Mouse (Mus musculus) bone marrow, adult 2 months (tissue): ENCODE results near the gene Gm42906. TPM values are rescaled to one million over a fixed set of nuclear protein-coding genes. Genes with fewer than 3 reads are reported as not detected.

Experiments used
- H3K27ac ChIP-seq: fragments of 200-500 bp; 2 replicates; pipeline ENCODE4 v1.5.1; 2012; ENCODE audit warnings: low read depth, mild to moderate bottlenecking, control low read depth, inconsistent platforms, low read length; ENCODE audit not compliant: control insufficient read depth, poor library complexity, insufficient read depth
- H3K4me1 ChIP-seq: fragments of 200-500 bp; 2 replicates; pipeline ENCODE4 v1.6.1; 2011; ENCODE audit warnings: low read length; ENCODE audit not compliant: control insufficient read depth, insufficient read depth
- H3K4me3 ChIP-seq: fragments of 200-500 bp; replicated peaks from 2 replicates; pipeline ENCODE3; 2011; ENCODE audit warnings: mild to moderate bottlenecking, low read depth, low read length, control low read depth; ENCODE audit not compliant: control insufficient read depth
- CTCF ChIP-seq: fragments of 200-500 bp; IDR thresholded peaks from 2 replicates; pipeline ENCODE4 v1.5.1; 2011; ENCODE audit warnings: low read length, control low read depth; ENCODE audit not compliant: control insufficient read depth, insufficient read depth
- POLR2A ChIP-seq: fragments of 200-500 bp; IDR thresholded peaks from 2 replicates; pipeline ENCODE4 v1.6.1; 2011; ENCODE audit warnings: low read depth, mild to moderate bottlenecking, control low read depth, low read length, borderline replicate concordance; ENCODE audit not compliant: control insufficient read depth
- WGBS: fragments of 180-500 bp; shearing (Covaris S2); methylation state at CpG from one replicate; pipeline ENCODE4 v1.1.7; 2018; 5-methylcytosine and 5-hydroxymethylcytosine counted together
- polyA plus RNA-seq: library from polyadenylated mRNA; stranded (reverse); fragments of >200 nt; gene quantifications from 2 replicates; pipeline ENCODE4 v1.2.4, GENCODE M21; 2011; ENCODE audit warnings: low replicate concordance; ENCODE audit not compliant: missing spikeins, insufficient read depth, insufficient read length

Gene Gm42906
- polyA plus RNA-seq, 1 experiment: not detected

DNA sequence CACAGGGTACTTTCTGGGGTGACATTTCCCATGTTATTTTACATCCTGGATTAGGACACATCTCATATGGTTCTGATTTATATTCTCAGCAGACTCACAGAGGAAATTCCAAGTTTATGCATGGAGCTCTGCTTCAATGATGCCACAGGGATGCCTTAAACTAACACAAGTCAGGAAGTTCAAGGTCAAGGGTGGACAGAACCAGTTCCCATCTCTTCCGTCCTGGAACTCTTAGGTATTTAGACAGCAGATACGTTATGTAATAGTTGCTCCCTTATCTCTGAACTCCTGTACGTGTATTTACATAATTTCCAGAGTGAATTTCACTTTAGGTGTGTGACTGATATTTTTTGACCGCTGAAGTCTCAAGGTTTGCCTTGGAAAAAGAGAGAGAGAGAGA, 324.7 kb downstream of the Gm42906 start:
- no peak overlapping the region for H3K4me3 ChIP-seq
- H3K4me1 ChIP-seq: no peaks in the 10 kb centered on the region
- TF ChIP-seq CTCF (no peak), POLR2A (no peak)
- H3K27ac ChIP-seq: no peak overlapping the region
- 66% methylated on average over 4 of the region's 4 CpGs for WGBS

DNA sequence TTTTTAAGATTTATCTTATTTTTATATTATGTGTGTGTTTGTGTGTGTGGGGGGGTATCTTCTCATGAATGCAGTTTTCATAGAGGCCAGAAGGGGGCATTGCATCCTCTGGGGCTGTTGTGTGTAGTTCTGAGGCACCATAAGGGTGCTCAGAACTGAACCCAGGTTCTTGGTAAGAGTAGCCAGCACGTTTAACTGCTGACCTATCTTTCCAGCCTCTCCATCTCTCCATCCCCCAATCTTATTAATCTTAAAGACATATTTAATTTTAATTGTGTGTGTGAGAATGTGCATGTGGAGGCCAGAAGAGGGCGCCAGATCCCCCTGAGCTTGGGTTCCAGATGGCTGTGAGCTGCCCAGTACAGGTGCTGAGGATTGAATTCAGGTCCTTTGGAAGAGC, 325.7 kb downstream of the Gm42906 start:
- Histone ChIP-seq H3K4me1 (no peaks in the 10 kb centered on the region), H3K4me3 (no peak overlapping the region), H3K27ac (no peak overlapping the region)
- TF ChIP-seq CTCF (peak; percentile 24; the same call in 1 of the 2 replicates), POLR2A (no peak)
- WGBS: 65% methylated on average over 2 of the region's 2 CpGs

DNA sequence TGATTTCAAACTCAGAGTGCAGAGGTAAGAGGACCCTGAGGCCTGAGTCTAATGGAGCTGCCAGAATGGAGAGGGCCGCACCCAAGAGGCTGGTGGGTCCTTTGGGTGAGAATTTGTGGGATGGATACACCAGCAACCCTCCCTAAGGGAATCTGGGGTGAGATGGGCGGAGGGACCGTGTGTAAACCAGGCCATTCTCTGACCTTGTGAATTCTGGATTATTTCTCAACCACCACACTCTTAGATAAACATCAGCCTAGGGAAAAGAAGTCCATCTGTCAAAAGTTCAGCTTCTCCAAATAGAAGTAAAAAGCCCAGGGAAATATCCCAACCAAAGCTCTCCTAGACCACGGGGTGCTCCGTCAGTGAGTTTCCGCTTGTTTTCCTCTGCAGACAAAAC, 332.0 kb downstream of the Gm42906 start:
- no peak for TF ChIP-seq CTCF
- TF ChIP-seq POLR2A: no peak
- no peak overlapping the region for H3K4me3 ChIP-seq
- H3K27ac ChIP-seq: no peak overlapping the region
- 86% methylated on average over 6 of the region's 6 CpGs for WGBS
- no peaks in the 10 kb centered on the region for H3K4me1 ChIP-seq

DNA sequence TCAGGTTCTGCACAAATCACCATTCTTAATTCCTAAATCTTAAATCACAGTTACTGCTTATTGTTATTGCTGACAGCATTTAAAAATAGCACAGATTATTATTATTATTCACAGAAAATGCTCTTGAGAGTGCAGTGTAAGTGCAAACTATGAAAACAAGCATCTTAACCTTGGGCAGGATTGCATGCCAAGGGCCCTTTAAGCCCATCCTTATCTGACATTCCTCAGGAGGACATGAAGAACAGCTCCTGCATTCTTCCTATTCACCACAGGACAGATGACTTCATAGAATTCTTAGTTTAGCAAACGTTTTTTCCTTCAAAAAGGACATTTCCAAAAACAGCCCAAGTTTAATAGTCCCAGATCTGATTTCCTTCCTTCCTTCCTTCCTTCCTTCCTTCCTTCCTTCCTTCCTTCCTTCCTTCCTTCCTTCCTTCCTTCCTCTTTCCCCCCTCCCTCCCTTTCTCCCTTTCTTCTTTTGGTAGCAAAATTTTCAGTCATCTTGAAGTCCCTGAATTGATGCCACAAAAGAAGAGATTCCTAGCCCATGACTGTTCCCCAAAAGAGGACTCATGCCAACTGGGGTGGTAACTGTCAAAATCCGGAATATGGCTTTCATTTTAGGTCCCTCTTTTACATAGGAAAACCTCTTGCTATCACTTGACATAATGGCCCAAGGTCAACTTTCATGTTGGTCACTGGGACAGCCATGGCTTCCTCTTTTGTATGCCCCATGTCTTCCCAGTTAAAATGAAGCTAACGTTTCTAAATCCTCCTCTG, 334.9 kb downstream of the Gm42906 start:
- H3K27ac ChIP-seq: no peak overlapping the region
- no peak overlapping the region for H3K4me3 ChIP-seq
- H3K4me1 ChIP-seq: no peaks in the 10 kb centered on the region
- TF ChIP-seq CTCF: no peak
- no peak for TF ChIP-seq POLR2A
- 60% methylated on average over 3 of the region's 3 CpGs for WGBS

DNA sequence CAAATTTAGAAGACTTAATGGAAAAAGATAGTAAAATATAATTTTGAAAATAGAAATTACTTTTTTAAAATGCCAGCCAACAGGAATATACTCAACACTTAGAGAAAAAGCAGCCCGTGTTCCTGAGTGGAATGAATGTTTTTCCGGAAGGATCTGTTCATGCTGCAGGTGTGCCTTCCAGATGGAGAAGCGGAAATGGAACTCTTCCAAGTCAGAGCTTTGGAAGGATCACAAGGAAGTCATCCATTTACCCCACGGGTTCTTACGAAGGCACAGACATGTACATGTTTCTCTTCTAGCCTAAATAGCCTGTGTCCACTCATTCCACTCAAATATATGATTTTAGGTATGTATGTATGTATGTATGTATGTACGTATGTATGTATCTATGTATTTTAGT, 337.0 kb downstream of the Gm42906 start:
- Histone ChIP-seq H3K27ac (no peak overlapping the region), H3K4me3 (no peak overlapping the region), H3K4me1 (no peaks in the 10 kb centered on the region)
- 79% methylated on average over 6 of the region's 6 CpGs for WGBS
- no peak for TF ChIP-seq CTCF
- no peak for TF ChIP-seq POLR2A

DNA sequence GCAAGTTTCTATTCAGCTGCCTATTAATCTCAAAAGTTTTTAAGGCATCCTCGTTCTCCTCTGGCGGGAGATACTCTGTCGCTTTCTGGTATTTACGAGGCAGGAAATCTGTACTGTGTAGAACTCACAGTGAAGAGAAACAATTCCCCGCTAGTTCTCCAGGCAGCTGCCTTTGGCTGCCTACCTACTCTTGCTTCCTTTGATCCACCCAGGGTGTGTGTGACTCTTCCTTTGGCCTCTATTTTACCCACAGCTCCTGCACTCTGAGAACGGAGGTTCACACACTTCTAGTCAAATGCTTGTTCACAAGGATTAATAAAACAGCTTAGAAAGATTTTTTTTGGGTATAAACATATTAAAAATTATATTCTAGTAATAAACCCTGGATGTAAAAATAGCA, 338.8 kb downstream of the Gm42906 start:
- Histone ChIP-seq H3K4me3 (no peak overlapping the region), H3K4me1 (no peaks in the 10 kb centered on the region), H3K27ac (no peak overlapping the region)
- TF ChIP-seq CTCF: no peak
- no peak for TF ChIP-seq POLR2A
- 79% methylated on average over 6 of the region's 6 CpGs for WGBS

DNA sequence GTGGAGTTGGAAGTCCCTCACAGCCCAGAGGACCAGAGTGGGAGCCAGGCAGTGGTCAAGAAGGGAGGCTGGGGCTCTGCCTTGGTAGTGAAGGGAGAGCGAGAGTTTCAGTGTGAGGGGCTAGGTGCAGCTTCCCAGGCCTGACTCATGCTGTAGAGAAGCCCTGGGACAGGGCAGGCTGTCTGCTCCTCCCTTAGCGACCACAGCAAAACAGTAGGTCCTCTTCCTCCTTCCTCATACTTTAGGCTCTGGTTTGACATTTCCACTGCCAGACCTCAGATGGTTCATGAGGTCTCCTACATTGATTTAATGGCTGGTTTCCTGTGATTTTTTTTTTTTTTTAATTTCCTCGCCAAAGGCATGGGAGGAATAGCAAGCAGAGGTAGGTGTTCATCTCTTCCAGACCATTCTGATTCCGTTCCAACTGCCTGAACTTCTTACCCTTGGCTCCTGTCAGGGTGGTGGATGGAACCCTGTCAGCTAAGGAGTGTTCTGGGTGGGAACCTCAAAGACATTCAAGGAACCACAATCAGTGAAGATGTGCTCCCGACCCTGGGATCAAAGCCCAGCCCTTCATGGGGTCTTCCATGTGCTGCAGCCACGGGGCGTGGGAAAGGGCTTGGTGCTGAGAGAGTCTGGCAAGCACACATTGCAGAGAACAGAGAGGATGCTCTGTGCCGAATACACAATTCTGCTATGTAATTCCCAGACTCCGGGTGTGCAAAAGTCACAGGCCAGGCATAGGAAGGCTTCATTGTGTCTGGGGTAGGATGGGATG, 341.3 kb downstream of the Gm42906 start:
- no peaks in the 10 kb centered on the region for H3K4me1 ChIP-seq

DNA sequence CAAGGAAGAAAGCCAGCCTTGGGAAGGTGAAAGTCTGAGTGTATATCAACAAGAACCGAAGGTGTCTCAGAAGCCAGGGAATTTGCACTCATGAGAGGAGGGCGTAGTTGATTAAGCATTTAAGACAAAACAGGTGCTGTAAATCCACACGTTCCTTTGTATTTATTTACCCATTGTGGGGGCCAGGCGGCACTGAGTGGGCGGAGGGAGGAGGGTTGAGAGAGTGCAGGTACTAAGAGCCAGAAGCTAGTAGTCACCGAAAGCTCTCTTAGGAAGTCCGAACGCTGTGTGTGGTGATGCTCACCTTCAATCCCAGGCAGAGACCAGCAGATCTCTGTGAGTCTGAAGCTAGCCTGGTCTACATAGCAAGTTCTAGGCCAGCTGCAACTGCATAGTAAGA, 342.2 kb downstream of the Gm42906 start:
- 86% methylated on average over 8 of the region's 8 CpGs for WGBS
- no peak for TF ChIP-seq CTCF
- TF ChIP-seq POLR2A: no peak
- H3K4me3 ChIP-seq: no peak overlapping the region

More for the DNA sequence above, 341.3 kb downstream of the Gm42906 start:
- H3K4me3 ChIP-seq: no peak overlapping the region
- H3K27ac ChIP-seq: no peak overlapping the region; the same call in 1 of the 2 replicates
- 56% methylated on average over 9 of the region's 9 CpGs for WGBS
- no peak for TF ChIP-seq POLR2A
- no peak for TF ChIP-seq CTCF

DNA sequence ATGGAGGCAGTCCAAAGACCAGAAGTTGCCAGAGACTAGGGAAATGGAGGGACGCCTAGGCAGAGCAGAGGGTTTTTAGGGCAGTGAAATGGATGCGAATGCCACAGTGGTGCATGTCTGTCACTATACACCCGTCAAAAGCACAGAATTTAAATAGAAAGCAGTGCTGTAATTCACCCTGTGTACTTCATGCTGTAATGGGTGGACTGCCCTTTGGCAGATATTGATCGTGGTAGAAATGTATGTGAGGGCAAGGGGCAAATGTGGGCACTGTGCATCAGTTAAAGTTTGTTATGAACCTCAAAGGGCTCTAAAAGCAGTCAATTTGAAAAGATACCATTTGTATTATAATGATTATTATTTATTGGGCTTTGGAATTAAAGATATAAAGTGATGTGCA, 347.7 kb downstream of the Gm42906 start:
- H3K27ac ChIP-seq: no peak overlapping the region
- WGBS: 79% methylated on average over 4 of the region's 4 CpGs
- TF ChIP-seq CTCF (no peak), POLR2A (no peak)
- no peaks in the 10 kb centered on the region for H3K4me1 ChIP-seq
- no peak overlapping the region for H3K4me3 ChIP-seq

More for the DNA sequence above, 342.2 kb downstream of the Gm42906 start:
- Histone ChIP-seq H3K4me1 (no peaks in the 10 kb centered on the region), H3K27ac (no peak overlapping the region)
